Mouse (Mus musculus) liver, embryonic 16.5 days (tissue): ENCODE results near the gene Rxra. TPM values are rescaled to one million over a fixed set of nuclear protein-coding genes. Genes with fewer than 3 reads are reported as not detected.

ENCODE experiments used
- ATAC-seq: fragments of 200-750 bp; cut with Nextera tagmentation; 2 replicates; pipeline ENCODE4 v1.8.0; 2017; ENCODE audit warnings: low read depth, mild to moderate bottlenecking, moderate number of reproducible peaks, moderate library complexity
- H3K27ac ChIP-seq: fragments of 300-500 bp; sonication (generic); 2 replicates; pipeline ENCODE4 v1.5.1; 2014; ENCODE audit warnings: mild to moderate bottlenecking, low read length
- H3K27me3 ChIP-seq: fragments of 300-500 bp; sonication (generic); 2 replicates; pipeline ENCODE4 v1.6.1; 2014; ENCODE audit warnings: low read depth, low read length, mixed read lengths; ENCODE audit not compliant: control insufficient read depth, insufficient read depth
- H3K36me3 ChIP-seq: fragments of 300-500 bp; sonication (generic); 2 replicates; pipeline ENCODE4 v1.6.1; 2014; ENCODE audit warnings: mild to moderate bottlenecking; ENCODE audit not compliant: control insufficient read depth, insufficient read depth
- H3K4me1 ChIP-seq: fragments of 300-500 bp; sonication (generic); 2 replicates; pipeline ENCODE4 v1.6.1; 2014; ENCODE audit warnings: low read depth, low read length, mixed read lengths; ENCODE audit not compliant: control insufficient read depth
- H3K4me2 ChIP-seq: fragments of 300-500 bp; sonication (generic); 2 replicates; pipeline ENCODE4 v1.6.1; 2014; ENCODE audit warnings: low read depth, low read length, mixed read lengths
- H3K4me3 ChIP-seq: fragments of 300-500 bp; sonication (generic); 2 replicates; pipeline ENCODE4 v1.5.1; 2014; ENCODE audit warnings: low read depth, mild to moderate bottlenecking, low read length
- H3K9ac ChIP-seq: fragments of 300-500 bp; sonication (generic); 2 replicates; pipeline ENCODE4 v1.6.1; 2014; ENCODE audit warnings: low read depth, low read length
- H3K9me3 ChIP-seq: fragments of 300-500 bp; sonication (generic); replicated peaks from 2 replicates; pipeline ENCODE4 v1.6.1; 2016; ENCODE audit warnings: low read length; ENCODE audit not compliant: control insufficient read depth
- WGBS: fragments of 180-500 bp; shearing (Covaris S2); extraction: QIAGEN DNeasy Blood & Tissue Kit; methylation state at CpG from one replicate; pipeline ENCODE4 v1.1.7; 2014; ENCODE audit not compliant: insufficient replicate concordance; 5-methylcytosine and 5-hydroxymethylcytosine counted together
- polyA plus RNA-seq: library from polyadenylated mRNA; unstranded; fragments of >200 nt; fragmentation: Nextera tagmentation; extraction: Ambion mirVana; gene quantifications from 2 replicates; pipeline ENCODE4 v1.2.1, GENCODE M21; 2015

The Rxra gene
- polyA plus RNA-seq, 1 experiment from 2014 or later: 5.5 TPM

DNA sequence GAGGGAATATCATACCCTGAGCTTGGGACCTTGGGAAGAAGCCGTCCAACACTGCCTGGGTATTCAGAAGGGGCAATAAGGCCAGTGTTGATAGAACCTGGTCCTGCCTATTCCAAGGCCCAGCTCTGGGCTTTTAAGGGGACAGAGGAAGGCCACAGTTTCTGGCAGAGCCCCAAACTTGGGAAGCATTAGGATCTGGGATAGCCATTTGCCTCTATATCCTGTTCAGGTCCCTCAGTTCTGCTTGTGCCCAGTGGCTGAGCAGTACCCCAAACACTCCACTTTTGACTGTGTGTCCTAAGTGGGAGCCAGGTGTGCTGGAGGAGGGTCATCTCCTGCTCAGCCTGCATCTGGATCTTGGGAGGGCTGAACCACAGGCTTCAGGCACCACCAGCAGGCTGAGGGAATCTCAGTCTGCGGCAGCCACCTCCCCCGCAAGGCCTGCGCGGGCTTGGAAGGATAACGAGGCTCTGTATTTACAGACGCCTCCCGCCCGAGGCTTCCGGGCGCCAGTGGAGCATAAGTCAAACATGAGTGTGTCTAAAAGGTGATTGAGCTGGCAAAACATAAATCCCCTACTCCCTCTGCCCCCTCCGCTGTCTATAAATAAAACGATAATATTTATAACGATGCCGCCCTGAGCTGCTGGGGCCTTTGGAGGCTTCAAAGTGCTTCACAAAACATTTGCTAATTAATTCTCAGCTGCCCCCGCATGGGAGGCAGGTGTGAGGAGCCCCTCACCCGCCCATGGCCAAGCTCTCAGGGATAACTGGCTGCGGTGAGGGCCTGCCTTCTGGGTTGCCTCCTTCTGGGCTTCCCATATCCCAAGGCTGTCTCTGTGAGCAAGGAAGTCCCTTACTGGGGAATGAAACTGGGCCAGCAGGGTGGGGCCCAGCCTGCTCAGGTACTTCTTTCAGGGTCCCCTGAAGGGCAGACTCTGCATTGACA, 69.7 kb downstream of the Rxra start:
- WGBS: 50% methylated on average over 18 of the region's 18 CpGs
- no peaks in the 10 kb centered on the region; the same call in 1 of the 2 replicates for H3K36me3 ChIP-seq
- no peak for ATAC-seq
- no peaks in the 10 kb centered on the region for H3K27me3 ChIP-seq
- H3K9me3 ChIP-seq: no peaks in the 10 kb centered on the region
- no peak overlapping the region for H3K4me3 ChIP-seq
- peak overlapping the region; percentile 35; the same call in 1 of the 2 replicates for H3K27ac ChIP-seq
- peaks cover 17% of the 10 kb centered on the region for H3K4me1 ChIP-seq
- no peak overlapping the region for H3K4me2 ChIP-seq
- no peak overlapping the region for H3K9ac ChIP-seq

DNA sequence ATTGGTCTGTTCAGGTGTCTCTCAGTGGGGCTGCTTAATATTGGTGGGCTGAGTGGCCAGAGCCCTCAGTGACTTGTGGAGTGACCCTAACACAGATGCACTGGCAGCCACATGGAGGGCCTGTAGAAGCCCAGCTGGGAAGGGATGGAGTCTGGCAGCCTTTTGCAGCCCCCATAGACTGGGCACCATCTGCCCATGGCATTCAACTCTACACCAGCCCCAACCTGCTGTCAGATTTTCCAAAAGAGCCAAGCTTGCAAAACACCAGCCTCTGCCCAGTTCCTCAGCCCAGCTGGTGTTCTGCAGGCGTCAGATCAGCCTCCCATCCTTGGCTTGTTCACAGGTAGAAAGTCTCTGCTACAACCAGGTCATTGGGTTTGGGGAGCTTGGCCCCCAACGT, 70.6 kb downstream of the Rxra start:
- H3K9ac ChIP-seq: no peak overlapping the region
- H3K4me3 ChIP-seq: no peak overlapping the region
- no peaks in the 10 kb centered on the region for H3K9me3 ChIP-seq
- no peak overlapping the region for H3K4me2 ChIP-seq
- no peak overlapping the region for H3K27ac ChIP-seq
- H3K36me3 ChIP-seq: no peaks in the 10 kb centered on the region; the same call in 1 of the 2 replicates
- no peaks in the 10 kb centered on the region for H3K27me3 ChIP-seq
- 53% methylated on average over 2 of the region's 2 CpGs for WGBS
- peaks cover 17% of the 10 kb centered on the region for H3K4me1 ChIP-seq
- ATAC-seq: no peak

DNA sequence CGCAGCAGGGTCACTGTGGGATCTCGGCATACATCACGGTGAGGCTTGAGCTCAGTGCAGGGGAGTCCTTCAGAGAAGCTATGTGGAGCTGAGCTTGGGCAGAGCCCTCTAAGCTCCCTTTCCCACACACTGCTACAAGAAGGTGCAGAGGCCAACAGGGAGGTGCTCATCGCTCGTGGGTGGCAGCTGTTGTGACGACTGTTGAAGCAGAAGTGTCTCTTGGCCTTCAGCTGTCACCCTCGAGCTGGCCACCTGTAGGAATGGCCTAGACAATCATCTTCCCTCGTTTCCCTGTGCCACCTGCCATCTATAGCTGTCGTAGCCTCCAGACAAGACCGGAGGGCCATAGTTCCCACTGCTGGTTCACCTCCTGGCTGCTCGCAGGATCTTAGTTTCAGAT, 72.7 kb downstream of the Rxra start:
- WGBS: 61% methylated on average over 11 of the region's 11 CpGs
- Histone ChIP-seq H3K4me3 (no peak overlapping the region), H3K36me3 (no peaks in the 10 kb centered on the region; the same call in none of the 2 replicates), H3K27me3 (no peaks in the 10 kb centered on the region), H3K9ac (no peak overlapping the region), H3K4me1 (peaks cover 17% of the 10 kb centered on the region), H3K9me3 (no peaks in the 10 kb centered on the region), H3K27ac (no peak overlapping the region), H3K4me2 (no peak overlapping the region)
- no peak for ATAC-seq

DNA sequence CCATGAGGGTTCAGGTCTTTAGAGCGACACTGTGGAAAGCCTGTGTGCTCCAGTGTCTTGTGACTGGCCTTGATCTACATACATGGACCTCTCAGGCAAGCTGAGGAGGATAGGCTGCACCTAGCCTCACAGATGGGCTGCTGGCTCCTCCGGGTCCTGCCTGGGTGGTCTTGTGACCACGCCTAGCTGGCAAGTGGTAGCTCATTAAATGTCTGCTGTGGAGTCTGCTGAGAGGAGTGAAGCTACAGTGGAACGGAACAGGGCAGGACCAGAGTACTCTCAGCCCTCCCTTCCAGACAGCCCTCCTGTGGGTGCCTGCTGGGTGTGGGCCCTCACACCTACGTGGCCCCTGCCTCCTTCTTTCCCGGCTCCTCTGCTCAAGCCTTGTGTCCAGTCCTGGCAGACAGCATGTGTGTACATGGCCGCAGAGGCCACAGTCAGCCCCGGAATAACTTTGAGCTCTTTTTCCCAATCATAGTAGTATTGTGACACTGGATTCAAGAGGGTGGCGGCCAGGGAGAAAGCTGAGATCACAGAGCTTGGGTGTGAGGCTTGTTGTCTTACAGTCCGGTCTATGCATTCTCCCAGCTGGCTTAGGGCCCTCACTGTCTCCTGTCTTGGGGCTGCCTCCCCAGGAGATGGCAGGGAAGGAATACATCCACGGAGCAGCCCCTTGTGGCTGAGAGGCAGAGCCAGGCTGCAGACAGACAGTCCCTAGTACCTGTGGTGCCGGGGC, 74.3 kb downstream of the Rxra start:
- no peak overlapping the region for H3K9ac ChIP-seq
- peaks cover 4% of the 10 kb centered on the region for H3K4me1 ChIP-seq
- H3K4me3 ChIP-seq: no peak overlapping the region
- no peaks in the 10 kb centered on the region for H3K27me3 ChIP-seq
- ATAC-seq: no peak
- H3K4me2 ChIP-seq: no peak overlapping the region
- no peaks in the 10 kb centered on the region for H3K9me3 ChIP-seq
- H3K27ac ChIP-seq: no peak overlapping the region
- no peaks in the 10 kb centered on the region; the same call in none of the 2 replicates for H3K36me3 ChIP-seq
- 70% methylated on average over 12 of the region's 12 CpGs for WGBS

DNA sequence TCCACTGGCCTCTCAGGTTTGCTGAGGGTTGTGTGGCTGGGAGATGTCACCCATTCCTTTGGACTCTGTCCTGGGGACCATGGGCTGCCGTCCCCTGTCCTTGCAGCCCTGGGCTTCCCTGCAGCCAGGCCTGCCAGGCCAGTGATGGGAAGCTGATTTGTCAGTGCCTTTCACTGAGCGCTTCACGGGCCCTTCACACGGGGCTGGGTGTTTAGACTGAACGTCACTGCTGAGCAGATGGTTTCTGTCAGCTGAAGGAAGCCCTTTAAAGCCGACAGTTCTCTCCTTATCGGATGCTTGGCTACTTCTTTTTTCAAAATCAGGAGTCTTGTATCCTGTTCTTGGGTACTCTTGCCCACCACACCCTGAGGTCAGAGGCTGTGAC, 74.9 kb downstream of the Rxra start:
- H3K4me2 ChIP-seq: no peak overlapping the region
- H3K36me3 ChIP-seq: no peaks in the 10 kb centered on the region; the same call in none of the 2 replicates
- H3K27me3 ChIP-seq: no peaks in the 10 kb centered on the region
- H3K27ac ChIP-seq: no peak overlapping the region
- no peaks in the 10 kb centered on the region for H3K9me3 ChIP-seq
- no peak for ATAC-seq
- H3K4me1 ChIP-seq: no peaks in the 10 kb centered on the region; the same call in none of the 2 replicates
- WGBS: 65% methylated on average over 7 of the region's 7 CpGs
- no peak overlapping the region for H3K9ac ChIP-seq
- no peak overlapping the region for H3K4me3 ChIP-seq

DNA sequence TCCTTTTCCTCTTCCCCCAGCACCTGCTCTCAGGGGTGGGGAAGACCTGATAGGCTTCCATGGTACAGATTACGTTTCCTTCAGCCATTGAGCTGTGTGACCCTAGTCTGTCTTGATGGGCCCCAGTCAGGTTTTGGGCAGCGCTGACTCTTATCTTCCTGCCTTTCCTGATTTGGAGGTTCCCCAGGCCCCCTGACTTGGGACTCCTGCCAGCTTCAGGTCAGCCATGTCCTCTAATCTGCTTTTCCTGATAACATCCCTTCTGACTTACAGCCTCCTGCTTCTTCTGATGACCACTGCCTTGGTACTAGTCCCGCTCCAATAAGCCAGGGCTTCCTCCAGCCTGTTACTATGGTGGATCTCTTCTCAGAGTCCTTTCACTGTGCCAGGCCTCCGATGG, 75.6 kb downstream of the Rxra start:
- H3K36me3 ChIP-seq: no peaks in the 10 kb centered on the region; the same call in none of the 2 replicates

DNA sequence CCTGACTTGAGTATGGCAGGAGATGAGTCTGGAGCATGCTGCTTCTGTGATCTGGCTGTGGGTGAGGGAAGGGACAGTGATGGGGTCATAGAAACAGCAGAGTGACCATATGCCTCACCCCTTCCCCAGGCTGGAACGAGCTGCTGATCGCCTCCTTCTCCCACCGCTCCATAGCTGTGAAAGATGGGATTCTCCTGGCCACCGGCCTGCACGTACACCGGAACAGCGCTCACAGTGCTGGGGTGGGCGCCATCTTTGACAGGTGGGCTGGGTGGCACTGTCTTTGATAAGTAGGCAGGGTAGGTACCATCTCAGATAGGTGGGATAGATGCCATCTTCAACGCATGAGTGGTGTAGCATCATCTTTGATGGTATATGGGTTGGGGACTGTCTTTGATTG, 77.9 kb downstream of the Rxra start:
- ATAC-seq: no peak
- H3K9ac ChIP-seq: no peak overlapping the region
- no peaks in the 10 kb centered on the region; the same call in 1 of the 2 replicates for H3K36me3 ChIP-seq
- no peak overlapping the region for H3K27ac ChIP-seq
- 88% methylated on average over 9 of the region's 9 CpGs for WGBS
- peaks cover 14% of the 10 kb centered on the region for H3K4me1 ChIP-seq
- no peak overlapping the region for H3K4me3 ChIP-seq
- no peaks in the 10 kb centered on the region for H3K9me3 ChIP-seq
- no peak overlapping the region for H3K4me2 ChIP-seq
- H3K27me3 ChIP-seq: no peaks in the 10 kb centered on the region

More for the DNA sequence above, 75.6 kb downstream of the Rxra start:
- H3K4me2 ChIP-seq: no peak overlapping the region
- no peak overlapping the region for H3K27ac ChIP-seq
- H3K9ac ChIP-seq: no peak overlapping the region
- H3K27me3 ChIP-seq: no peaks in the 10 kb centered on the region
- no peaks in the 10 kb centered on the region; the same call in none of the 2 replicates for H3K4me1 ChIP-seq
- ATAC-seq: no peak
- no peaks in the 10 kb centered on the region for H3K9me3 ChIP-seq
- H3K4me3 ChIP-seq: no peak overlapping the region
- WGBS: 60% methylated on average over 4 of the region's 4 CpGs

DNA sequence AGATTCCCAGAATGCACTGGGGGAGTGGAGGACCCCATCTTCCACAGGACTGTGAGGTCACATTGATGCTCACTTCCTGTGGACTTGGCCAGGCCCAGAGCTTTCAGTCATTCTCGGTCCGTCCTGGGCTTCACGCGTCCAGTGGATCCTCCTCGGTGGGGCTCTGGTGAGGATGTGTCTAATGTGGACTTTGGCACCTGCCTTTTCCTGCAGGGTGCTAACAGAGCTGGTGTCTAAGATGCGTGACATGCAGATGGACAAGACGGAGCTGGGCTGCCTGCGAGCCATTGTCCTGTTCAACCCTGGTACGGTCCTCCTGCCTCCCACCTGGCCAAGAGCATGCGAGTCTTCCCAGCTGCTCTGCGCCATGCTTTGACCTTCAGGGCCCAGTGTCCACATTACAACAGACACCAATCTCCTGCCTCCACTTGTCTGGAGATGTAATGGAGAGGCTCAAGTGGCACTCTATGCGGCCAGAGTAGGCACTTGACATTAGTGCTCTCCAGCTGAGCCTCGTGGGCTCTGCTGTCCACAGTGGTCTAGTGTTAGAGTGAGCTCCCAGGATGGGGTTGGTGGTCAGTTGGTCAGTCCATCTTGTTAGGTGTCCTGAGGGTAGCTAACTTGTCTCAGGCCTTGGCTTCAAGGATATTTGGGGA, 79.9 kb downstream of the Rxra start:
- peaks cover 4% of the 10 kb centered on the region; the same call in 1 of the 2 replicates for H3K36me3 ChIP-seq
- no peak overlapping the region for H3K4me3 ChIP-seq
- H3K4me2 ChIP-seq: no peak overlapping the region
- no peak for ATAC-seq
- no peaks in the 10 kb centered on the region for H3K9me3 ChIP-seq
- H3K27me3 ChIP-seq: no peaks in the 10 kb centered on the region
- H3K4me1 ChIP-seq: peaks cover 16% of the 10 kb centered on the region
- H3K27ac ChIP-seq: no peak overlapping the region
- no peak overlapping the region for H3K9ac ChIP-seq
- 82% methylated on average over 13 of the region's 13 CpGs for WGBS
